Mouse (Mus musculus) ES-E14 (cell line): ENCODE results near the gene Gm49380.

Source experiments
- CHD2 ChIP-seq: IDR thresholded peaks from 2 replicates; pipeline ENCODE4 v1.6.1; 2014; ENCODE audit warnings: mild to moderate bottlenecking, low read depth, low read length, inconsistent platforms
- HCFC1 ChIP-seq: IDR thresholded peaks from 2 replicates; pipeline ENCODE4 v1.6.1; 2012; ENCODE audit warnings: low read length, inconsistent platforms, borderline replicate concordance; ENCODE audit not compliant: insufficient read depth
- MAFK ChIP-seq: IDR thresholded peaks from 2 replicates; pipeline ENCODE4 v1.6.1; 2014; ENCODE audit warnings: mild to moderate bottlenecking, low read depth, low read length, inconsistent platforms; ENCODE audit not compliant: insufficient read depth
- ZC3H11A ChIP-seq: IDR thresholded peaks from 2 replicates; pipeline ENCODE4 v1.6.1; 2012; ENCODE audit warnings: low read depth, mild to moderate bottlenecking, inconsistent platforms, low read length, borderline replicate concordance

GRCm38 (mm10) chr9:44075276-44075995 lies 37.9 kb downstream of the Gm49380 start:
- no peak for TF ChIP-seq HCFC1
- no peak for TF ChIP-seq ZC3H11A
- no peak for TF ChIP-seq CHD2
- no peak for TF ChIP-seq MAFK
